Mouse (Mus musculus): ENCODE data around the gene Vmn2r80. TPM values are rescaled to one million over a fixed set of nuclear protein-coding genes. Genes with fewer than 3 reads are reported as not detected.
"Not testable (repeated sequence)": the region's sequence is repeated elsewhere in the genome, so short reads cannot be mapped to it uniquely, and the experiment has no call there.

Gene Vmn2r80
- not detected in 2 replicates for polyA plus RNA-seq (2015; fragmentation: Nextera tagmentation; extraction: Ambion mirVana)

DNA sequence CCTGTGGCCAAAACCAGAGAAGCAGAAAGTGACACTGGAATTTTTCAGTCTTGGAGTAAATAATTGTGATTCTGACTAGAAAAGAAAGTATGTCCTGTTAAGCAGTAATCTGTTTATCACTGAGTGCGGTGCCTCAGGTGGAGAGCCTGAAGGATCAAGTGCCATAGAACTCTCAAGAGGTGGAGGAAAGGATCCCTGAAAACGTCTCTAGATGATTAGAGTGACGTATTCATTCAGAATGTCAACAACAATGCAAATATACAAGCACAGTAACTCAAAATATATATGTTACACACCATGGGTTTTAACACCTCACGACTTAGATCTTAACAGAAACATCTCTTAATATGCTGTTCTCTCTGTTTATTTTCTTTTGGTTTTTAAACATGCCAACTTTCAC lies at the start of gene Vmn2r80:
Vmn2r80 (plus strand) TSS at position 301 of the 400 bp plus-strand sequence.
- WGBS: 84% methylated on average over 4 of the region's 4 CpGs
- not testable (repeated sequence) for H3K4me2 ChIP-seq (ENCODE audit: low read length); ATAC-seq; H3K27ac ChIP-seq (ENCODE audit: low read depth, low read length); H3K9me3 ChIP-seq (ENCODE audit: control insufficient read depth, low read length); H3K4me1 ChIP-seq (ENCODE audit: control insufficient read depth, insufficient read depth, low read depth, low read length); H3K9ac ChIP-seq (ENCODE audit: low read depth, low read length); H3K4me3 ChIP-seq (ENCODE audit: low read length); H3K36me3 ChIP-seq (ENCODE audit: control insufficient read depth, insufficient read depth, low read length); H3K27me3 ChIP-seq (replicated peaks; ENCODE audit: control insufficient read depth, insufficient read depth, low read length)

DNA sequence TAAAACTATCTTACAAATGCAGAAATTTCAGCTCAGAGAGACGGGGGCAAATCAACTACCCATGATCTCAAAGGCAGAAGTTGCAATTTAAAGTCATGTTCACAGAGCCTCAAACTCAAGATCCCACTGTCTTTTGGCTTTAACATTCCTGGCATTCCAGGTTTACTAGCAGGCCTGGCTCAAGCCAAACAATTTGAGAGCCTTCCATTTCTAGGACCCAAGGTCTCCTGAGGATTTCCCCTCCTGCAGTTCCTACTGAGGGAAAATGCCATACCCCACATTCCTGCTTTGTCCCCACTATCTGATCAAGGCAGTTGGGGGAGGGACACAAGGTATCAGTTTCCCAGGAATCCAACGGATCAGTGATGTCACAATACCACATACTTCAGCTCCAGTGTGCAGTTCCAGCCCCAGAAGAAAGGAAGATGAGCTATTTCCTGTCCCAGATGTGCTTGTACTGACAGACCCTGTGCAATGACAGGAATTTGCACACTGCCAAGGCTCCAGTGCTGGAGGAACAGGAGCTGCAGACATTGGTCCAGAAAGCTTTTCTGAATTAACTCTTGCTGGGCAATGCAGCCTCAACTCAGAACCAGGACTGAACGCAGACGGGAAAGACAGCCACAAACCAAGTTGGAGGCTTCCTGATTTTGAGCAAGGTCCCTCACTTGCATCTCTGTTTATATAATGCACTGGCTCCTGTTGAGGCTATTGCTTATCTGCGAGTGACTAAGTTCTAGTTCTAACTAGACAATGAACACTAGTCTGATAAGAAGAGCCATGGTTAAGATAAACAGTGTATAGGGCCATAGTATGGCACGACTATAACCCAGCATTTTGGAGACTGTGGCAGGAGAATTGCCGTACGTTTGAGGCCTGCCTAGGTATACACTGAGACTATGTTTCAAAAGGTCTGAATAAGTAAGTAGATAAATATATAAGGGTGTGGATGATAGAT lies 42.0 kb upstream of the Vmn2r80 start:
- H3K4me3 ChIP-seq (ENCODE audit: low read length): no peak overlapping the region
- 75% methylated on average over 8 of the region's 8 CpGs for WGBS
- ATAC-seq: no peak
- no peaks in the 10 kb centered on the region for H3K36me3 ChIP-seq (ENCODE audit: control insufficient read depth, insufficient read depth, low read length)
- H3K9me3 ChIP-seq (ENCODE audit: control insufficient read depth, low read length): no peaks in the 10 kb centered on the region
- no peak overlapping the region for H3K4me2 ChIP-seq (ENCODE audit: low read length)
- H3K27me3 ChIP-seq (replicated peaks; ENCODE audit: control insufficient read depth, insufficient read depth, low read length): no peaks in the 10 kb centered on the region
- H3K9ac ChIP-seq (ENCODE audit: low read depth, low read length): no peak overlapping the region
- H3K27ac ChIP-seq (ENCODE audit: low read depth, low read length): no peak overlapping the region
- H3K4me1 ChIP-seq (ENCODE audit: control insufficient read depth, insufficient read depth, low read depth, low read length): no peaks in the 10 kb centered on the region

DNA sequence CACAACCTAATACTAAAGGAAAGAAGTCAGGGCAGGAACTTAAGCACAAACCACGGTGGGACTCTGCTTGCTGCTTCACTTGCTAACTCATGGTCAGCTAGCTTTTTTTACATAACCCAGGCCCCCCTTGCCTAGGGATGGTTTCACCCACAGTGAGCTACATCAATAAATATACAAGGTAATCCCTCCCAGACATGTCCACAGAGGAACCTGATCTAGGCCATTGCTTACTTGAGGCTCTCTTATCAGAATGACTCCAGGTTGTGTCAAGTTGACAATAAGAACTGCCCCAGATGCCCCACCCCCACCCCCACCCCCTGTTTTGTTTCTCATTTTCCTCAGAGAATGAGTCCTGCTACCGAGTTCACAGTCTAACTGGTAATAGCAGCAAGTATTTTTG lies 41.0 kb upstream of the Vmn2r80 start:
- no peaks in the 10 kb centered on the region for H3K27me3 ChIP-seq (replicated peaks; ENCODE audit: control insufficient read depth, insufficient read depth, low read length)
- H3K4me2 ChIP-seq (ENCODE audit: low read length): no peak overlapping the region
- H3K9ac ChIP-seq (ENCODE audit: low read depth, low read length): no peak overlapping the region
- ATAC-seq: no peak
- no peaks in the 10 kb centered on the region for H3K36me3 ChIP-seq (ENCODE audit: control insufficient read depth, insufficient read depth, low read length)
- H3K27ac ChIP-seq (ENCODE audit: low read depth, low read length): no peak overlapping the region
- H3K4me1 ChIP-seq (ENCODE audit: control insufficient read depth, insufficient read depth, low read depth, low read length): no peaks in the 10 kb centered on the region
- no peaks in the 10 kb centered on the region for H3K9me3 ChIP-seq (ENCODE audit: control insufficient read depth, low read length)
- H3K4me3 ChIP-seq (ENCODE audit: low read length): no peak overlapping the region
- WGBS: 86% methylated on average over 2 of the region's 2 CpGs

DNA sequence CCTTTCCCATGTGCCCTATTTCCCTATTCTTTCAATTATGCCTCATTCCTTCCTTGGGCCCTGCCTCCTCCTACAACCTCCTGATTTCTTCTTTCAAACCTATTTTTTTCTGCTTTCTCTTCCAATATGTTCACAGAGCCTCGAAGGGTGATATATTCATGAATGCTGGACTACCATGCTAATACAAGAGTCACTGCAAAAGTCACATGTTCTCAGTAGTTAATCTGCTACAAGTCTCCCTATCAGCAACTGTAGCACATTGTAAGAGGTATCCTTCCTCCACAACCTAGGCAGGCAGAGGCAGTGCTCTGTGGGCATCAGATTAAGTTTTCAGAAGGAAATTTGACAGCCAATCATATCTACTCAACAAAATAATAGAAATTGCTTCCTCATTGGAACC lies 39.4 kb upstream of the Vmn2r80 start:
- Histone ChIP-seq H3K9ac (ENCODE audit: low read depth, low read length) (no peak overlapping the region), H3K36me3 (ENCODE audit: control insufficient read depth, insufficient read depth, low read length) (no peaks in the 10 kb centered on the region), H3K4me1 (ENCODE audit: control insufficient read depth, insufficient read depth, low read depth, low read length) (no peaks in the 10 kb centered on the region), H3K27me3 (replicated peaks; ENCODE audit: control insufficient read depth, insufficient read depth, low read length) (no peaks in the 10 kb centered on the region), H3K4me3 (ENCODE audit: low read length) (no peak overlapping the region), H3K27ac (ENCODE audit: low read depth, low read length) (no peak overlapping the region), H3K9me3 (ENCODE audit: control insufficient read depth, low read length) (no peaks in the 10 kb centered on the region), H3K4me2 (ENCODE audit: low read length) (no peak overlapping the region)
- 91% methylated on average over 1 of the region's 1 CpGs for WGBS
- ATAC-seq: no peak

DNA sequence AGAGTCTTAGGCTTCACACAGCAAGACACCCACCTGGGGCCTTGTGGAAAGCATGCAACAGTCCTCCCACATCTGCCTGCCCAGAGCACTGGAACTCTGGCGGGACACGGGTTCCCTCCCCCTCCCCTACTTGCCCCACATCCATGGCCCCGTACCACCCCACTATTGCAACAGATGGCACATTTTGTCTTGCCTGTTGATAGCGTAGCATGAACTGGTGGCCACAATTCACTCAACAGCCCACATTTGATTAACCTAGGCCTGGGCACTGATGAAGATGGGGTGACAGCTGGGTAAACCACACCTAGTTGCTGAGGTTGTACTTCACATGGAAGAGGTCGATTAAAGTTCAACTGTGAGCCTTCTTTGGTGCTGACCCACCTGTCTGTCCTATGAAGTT lies 38.1 kb upstream of the Vmn2r80 start:
- Histone ChIP-seq H3K27ac (ENCODE audit: low read depth, low read length) (no peak overlapping the region), H3K36me3 (ENCODE audit: control insufficient read depth, insufficient read depth, low read length) (no peaks in the 10 kb centered on the region), H3K9ac (ENCODE audit: low read depth, low read length) (no peak overlapping the region), H3K27me3 (replicated peaks; ENCODE audit: control insufficient read depth, insufficient read depth, low read length) (no peaks in the 10 kb centered on the region), H3K4me2 (ENCODE audit: low read length) (no peak overlapping the region), H3K9me3 (ENCODE audit: control insufficient read depth, low read length) (no peaks in the 10 kb centered on the region), H3K4me1 (ENCODE audit: control insufficient read depth, insufficient read depth, low read depth, low read length) (no peaks in the 10 kb centered on the region), H3K4me3 (ENCODE audit: low read length) (no peak overlapping the region)
- ATAC-seq: no peak
- 88% methylated on average over 5 of the region's 5 CpGs for WGBS

DNA sequence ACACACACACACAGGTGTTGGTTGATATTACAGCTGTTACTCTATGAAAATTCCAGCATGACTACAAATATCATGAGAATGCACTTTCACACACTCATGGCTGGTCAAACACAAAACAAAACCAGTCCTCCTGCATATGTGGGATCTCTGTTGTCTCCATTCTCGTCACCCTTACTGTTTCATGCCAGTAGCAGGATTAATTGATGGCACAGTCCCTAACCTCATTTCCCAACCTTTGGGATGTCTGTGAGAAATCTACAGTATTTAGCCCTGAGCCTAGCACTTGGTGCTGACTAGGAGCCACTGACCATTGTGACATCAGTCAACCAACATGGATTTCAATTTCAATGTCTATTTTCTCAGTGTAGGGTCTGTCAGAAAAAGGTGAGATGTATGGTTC lies 33.5 kb upstream of the Vmn2r80 start:
- H3K9me3 ChIP-seq (ENCODE audit: control insufficient read depth, low read length): no peaks in the 10 kb centered on the region
- no peak overlapping the region for H3K27ac ChIP-seq (ENCODE audit: low read depth, low read length)
- H3K36me3 ChIP-seq (ENCODE audit: control insufficient read depth, insufficient read depth, low read length): no peaks in the 10 kb centered on the region
- no peak overlapping the region for H3K9ac ChIP-seq (ENCODE audit: low read depth, low read length)
- no peaks in the 10 kb centered on the region for H3K4me1 ChIP-seq (ENCODE audit: control insufficient read depth, insufficient read depth, low read depth, low read length)
- H3K4me3 ChIP-seq (ENCODE audit: low read length): no peak overlapping the region
- WGBS: 63% methylated on average over 1 of the region's 1 CpGs
- H3K4me2 ChIP-seq (ENCODE audit: low read length): no peak overlapping the region
- H3K27me3 ChIP-seq (replicated peaks; ENCODE audit: control insufficient read depth, insufficient read depth, low read length): no peaks in the 10 kb centered on the region
- ATAC-seq: no peak

DNA sequence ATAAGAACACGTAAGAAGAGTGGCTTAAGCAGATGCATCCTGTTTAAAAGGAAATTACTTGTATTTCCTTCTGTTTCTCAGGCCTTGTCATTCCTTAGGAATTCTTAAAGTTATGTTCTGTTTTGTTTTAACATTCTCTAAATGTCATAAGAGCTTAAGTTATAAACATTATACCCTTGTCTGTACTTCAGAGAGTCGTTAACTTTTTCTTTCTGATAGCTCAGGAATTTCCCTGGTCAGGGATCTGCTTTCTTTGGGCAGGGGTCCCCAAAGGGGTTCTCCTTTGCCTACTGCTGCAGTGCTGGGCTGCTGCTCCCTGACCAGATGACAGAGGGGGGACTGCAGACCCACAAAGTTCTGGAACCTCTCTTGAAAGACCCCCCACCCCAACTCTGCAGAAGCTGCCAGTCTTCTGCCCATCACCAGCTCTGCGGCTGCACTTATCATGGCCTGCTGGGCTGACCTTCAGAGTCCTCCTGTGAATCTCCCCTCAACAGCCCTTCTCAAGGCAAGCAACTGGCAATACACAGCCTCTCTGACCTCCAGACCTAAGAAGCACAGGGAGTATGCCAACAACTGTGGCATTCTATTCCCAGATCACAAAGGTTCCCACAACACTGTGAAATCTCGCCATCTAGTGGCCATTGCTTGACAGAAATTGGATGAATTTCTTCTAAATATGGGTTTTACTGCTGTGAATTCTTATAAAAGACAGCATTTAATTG lies 32.3 kb upstream of the Vmn2r80 start:
- Histone ChIP-seq H3K9ac (ENCODE audit: low read depth, low read length) (no peak overlapping the region), H3K27ac (ENCODE audit: low read depth, low read length) (no peak overlapping the region), H3K27me3 (replicated peaks; ENCODE audit: control insufficient read depth, insufficient read depth, low read length) (no peaks in the 10 kb centered on the region), H3K9me3 (ENCODE audit: control insufficient read depth, low read length) (no peaks in the 10 kb centered on the region), H3K36me3 (ENCODE audit: control insufficient read depth, insufficient read depth, low read length) (no peaks in the 10 kb centered on the region), H3K4me2 (ENCODE audit: low read length) (no peak overlapping the region), H3K4me3 (ENCODE audit: low read length) (no peak overlapping the region), H3K4me1 (ENCODE audit: control insufficient read depth, insufficient read depth, low read depth, low read length) (no peaks in the 10 kb centered on the region)
- ATAC-seq: peak; percentile 79
- WGBS: 50% methylated on average over 4 of the region's 4 CpGs

DNA sequence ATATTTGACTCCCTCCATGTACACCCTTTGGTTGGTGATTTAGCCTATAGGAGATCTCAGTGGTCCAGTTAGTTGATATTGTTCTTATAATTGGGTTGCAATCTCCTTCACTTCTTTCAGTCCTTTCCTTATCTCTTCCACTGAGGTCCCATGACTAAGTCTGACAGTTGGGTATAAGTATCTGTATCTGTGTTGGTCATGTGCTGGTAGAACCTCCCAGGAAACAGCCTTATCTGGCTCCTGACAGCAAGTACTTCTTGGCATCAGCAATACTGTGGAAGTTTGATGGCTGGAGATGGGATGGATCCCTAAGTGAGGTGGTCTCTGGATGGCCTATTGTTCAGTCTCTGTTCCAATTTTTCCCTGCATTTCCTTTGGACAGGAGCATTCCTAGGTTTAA lies 3.0 kb downstream of the Vmn2r80 start:
- Histone ChIP-seq H3K36me3 (ENCODE audit: control insufficient read depth, insufficient read depth, low read length) (no peaks in the 10 kb centered on the region), H3K4me1 (ENCODE audit: control insufficient read depth, insufficient read depth, low read depth, low read length) (no peaks in the 10 kb centered on the region), H3K27me3 (replicated peaks; ENCODE audit: control insufficient read depth, insufficient read depth, low read length) (no peaks in the 10 kb centered on the region), H3K4me3 (ENCODE audit: low read length) (no peak overlapping the region), H3K4me2 (ENCODE audit: low read length) (no peak overlapping the region), H3K9ac (ENCODE audit: low read depth, low read length) (no peak overlapping the region), H3K9me3 (ENCODE audit: control insufficient read depth, low read length) (no peaks in the 10 kb centered on the region), H3K27ac (ENCODE audit: low read depth, low read length) (no peak overlapping the region)
- no peak for ATAC-seq

DNA sequence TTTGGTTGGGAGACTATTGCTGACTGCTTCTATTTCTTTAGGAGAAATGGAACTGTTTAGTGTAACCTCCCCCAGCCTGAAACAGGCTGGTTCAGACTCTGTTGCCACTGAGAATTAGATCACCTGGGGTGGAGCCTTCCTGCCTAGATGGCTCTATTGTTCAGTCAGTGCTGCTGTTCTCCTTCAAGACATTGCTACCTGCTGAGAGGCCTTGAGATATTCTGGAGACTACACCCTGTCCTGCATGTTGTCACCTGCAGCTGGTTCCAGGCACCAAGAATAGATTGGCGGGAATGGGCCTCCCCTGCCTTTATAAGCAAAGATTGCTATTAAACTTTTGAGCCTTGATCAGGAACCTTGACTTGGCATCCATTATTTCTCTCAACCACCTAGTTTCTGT lies 51.4 kb downstream of the Vmn2r80 start:
- H3K4me2 ChIP-seq (ENCODE audit: low read length); ATAC-seq; H3K9me3 ChIP-seq (ENCODE audit: control insufficient read depth, low read length); H3K4me3 ChIP-seq (ENCODE audit: low read length); H3K4me1 ChIP-seq (ENCODE audit: control insufficient read depth, insufficient read depth, low read depth, low read length); H3K27me3 ChIP-seq (replicated peaks; ENCODE audit: control insufficient read depth, insufficient read depth, low read length); H3K36me3 ChIP-seq (ENCODE audit: control insufficient read depth, insufficient read depth, low read length); H3K27ac ChIP-seq (ENCODE audit: low read depth, low read length); H3K9ac ChIP-seq (ENCODE audit: low read depth, low read length): not testable (repeated sequence)
- 84% methylated on average over 1 of the region's 1 CpGs for WGBS

Measured in hindbrain, embryonic 16.5 days (tissue).